Comparison of ENCODE assay signal across 8 mouse cellular contexts in the genomic region with DNA sequence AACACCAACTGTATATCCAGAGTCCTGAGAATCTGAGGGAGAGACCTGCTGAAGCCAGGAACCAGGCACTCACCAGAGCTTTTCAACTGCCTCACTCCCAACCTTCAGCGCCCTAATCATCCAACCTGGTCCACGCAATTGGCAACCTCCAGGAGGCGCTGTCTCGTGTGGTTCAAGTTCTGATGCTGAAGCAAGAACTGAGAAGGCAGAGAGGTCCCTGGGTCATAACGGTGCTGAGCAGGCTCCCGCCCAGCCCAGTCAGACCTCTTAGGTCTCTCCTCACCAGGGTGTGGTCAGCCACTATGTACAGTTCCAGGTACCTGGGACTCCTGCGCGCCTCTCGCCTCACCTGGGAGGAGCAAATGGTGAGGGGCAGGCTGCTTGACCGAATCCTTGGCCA. TPM values are rescaled to one million over a fixed set of nuclear protein-coding genes. Genes with fewer than 3 reads are reported as not detected.
DNase-seq lines count a peak whose midpoint lies in the region; ATAC-seq lines count a peak whose summit lies in the region.

No protein-coding gene starts in this region.

- H3K4me1 ChIP-seq in heart, embryonic 13.5 days = peaks cover 55% of the 10 kb centered on the region
- H3K4me1 ChIP-seq in kidney, embryonic 14.5 days (ENCODE audit: control insufficient read depth, insufficient read depth, low read length) = peaks cover 21% of the 10 kb centered on the region

- H3K27me3 ChIP-seq in heart, embryonic 13.5 days (replicated peaks) = peaks cover 73% of the 10 kb centered on the region
- H3K27me3 ChIP-seq in kidney, embryonic 14.5 days (ENCODE audit: control insufficient read depth, insufficient read depth, low read length) = peaks cover 50% of the 10 kb centered on the region

- 6% methylated on average over 10 of the region's 10 CpGs for WGBS in heart, embryonic 13.5 days
- WGBS in kidney, embryonic 14.5 days = 3% methylated on average over 10 of the region's 10 CpGs

- no peak for ATAC-seq in heart, embryonic 13.5 days (ENCODE audit: extremely low read depth, insufficient number of reproducible peaks, low FRiP score, low TSS enrichment)
- peak; percentile 21; the same call in 1 of the 2 replicates for ATAC-seq in kidney, embryonic 14.5 days (ENCODE audit: low FRiP score, low TSS enrichment)

- 0 out of 2 replicates have a peak overlapping the region, but pooled peaks have one; percentile 6 for H3K4me3 ChIP-seq in heart, embryonic 13.5 days
- H3K4me3 ChIP-seq in kidney, embryonic 14.5 days (ENCODE audit: low read length) = 0 out of 2 replicates have a peak overlapping the region, but pooled peaks have one; percentile 2

- H3K27ac ChIP-seq in heart, embryonic 13.5 days (replicated peaks) = no peak overlapping the region
- no peak overlapping the region for H3K27ac ChIP-seq in kidney, embryonic 14.5 days (ENCODE audit: low read depth, low read length)

- DNase-seq in urinary bladder, postnatal 4 days (ENCODE audit: low spot score in 2 of 2) = peak; percentile 48 to 75
- DNase-seq in urinary bladder, adult 2 months (ENCODE audit: low spot score) = no peak
- DNase-seq in c-Kit-positive CD71-negative TER-119-negative erythroid progenitor cells, embryonic 14.5 days (ENCODE audit: low read depth) = peak; percentile 76
- peak; percentile 55 for DNase-seq in lung, postnatal 25 days (ENCODE audit: low spot score)
- peak; percentile 60 for DNase-seq in spleen, adult 12 weeks (ENCODE audit: low spot score)
- no peak for DNase-seq in gastrocnemius, adult 8-10 months (ENCODE audit: low spot score in 2 of 2)

- peak overlapping the region; percentile 65; the same call in 1 of the 2 replicates for H3K4me2 ChIP-seq in heart, embryonic 13.5 days
- no peak overlapping the region; the same call in 1 of the 2 replicates for H3K4me2 ChIP-seq in kidney, embryonic 14.5 days (replicated peaks; ENCODE audit: low read depth, low read length)

- no peaks in the 10 kb centered on the region for H3K36me3 ChIP-seq in heart, embryonic 13.5 days
- H3K36me3 ChIP-seq in kidney, embryonic 14.5 days (ENCODE audit: control insufficient read depth, insufficient read depth, low read length) = no peaks in the 10 kb centered on the region

- 0 out of 2 replicates have a peak overlapping the region, but pooled peaks have one; percentile 9 for H3K9ac ChIP-seq in heart, embryonic 13.5 days
- no peak overlapping the region for H3K9ac ChIP-seq in kidney, embryonic 14.5 days (ENCODE audit: low read depth, low read length)

- H3K9me3 ChIP-seq in heart, embryonic 13.5 days = no peaks in the 10 kb centered on the region
- H3K9me3 ChIP-seq in kidney, embryonic 14.5 days (ENCODE audit: control insufficient read depth, low read length) = no peaks in the 10 kb centered on the region

RNA-seq across cellular contexts. Expression of a gene that starts 8.0 kb away (rescaled TPM):
- polyA plus RNA-seq in urinary bladder, adult 2 months (2012; rRNA removed) = 256 and 287 TPM in 2 replicates
- 11.7 and 12.8 TPM in 2 replicates for polyA plus RNA-seq in heart, embryonic 13.5 days (2015; fragmentation: Nextera tagmentation; extraction: Ambion mirVana)
- 0.89 and 1.0 TPM in 2 replicates for polyA plus RNA-seq in kidney, embryonic 14.5 days (2014; fragmentation: Nextera tagmentation; extraction: Ambion mirVana)
- 1 to 10 TPM in 3 of 4 experiments, under 1 TPM in 1; 0.82 to 1.8 (median 1.3) TPM for total RNA-seq in gastrocnemius, adult 8-10 months (2022)

RNA-seq across cellular contexts. Expression of a gene that starts 12.7 kb away (rescaled TPM):
- 135 and 138 TPM in 2 replicates for polyA plus RNA-seq in urinary bladder, adult 2 months (2012; rRNA removed)
- 3.2 and 3.4 TPM in 2 replicates for polyA plus RNA-seq in heart, embryonic 13.5 days (2015; fragmentation: Nextera tagmentation; extraction: Ambion mirVana)
- 17.2 and 17.8 TPM in 2 replicates for polyA plus RNA-seq in kidney, embryonic 14.5 days (2014; fragmentation: Nextera tagmentation; extraction: Ambion mirVana)
- 1 to 10 TPM in 3 of 4 experiments, under 1 TPM in 1; 0.92 to 1.7 (median 1.3) TPM for total RNA-seq in gastrocnemius, adult 8-10 months (2022)

RNA-seq across cellular contexts. Expression of a gene that starts 30.9 kb away (rescaled TPM):
- 7.6 and 8.7 TPM in 2 replicates for polyA plus RNA-seq in urinary bladder, adult 2 months (2012; rRNA removed)
- polyA plus RNA-seq in heart, embryonic 13.5 days (2015; fragmentation: Nextera tagmentation; extraction: Ambion mirVana) = 0.31 and 0.33 TPM in 2 replicates
- 0.27 and 0.47 TPM in 2 replicates for polyA plus RNA-seq in kidney, embryonic 14.5 days (2014; fragmentation: Nextera tagmentation; extraction: Ambion mirVana)
- total RNA-seq in gastrocnemius, adult 8-10 months (2022) = under 1 TPM; 0.19 to 0.72 (median 0.47) TPM

Comparison
In these comparisons a context has a peak if more than half of its experiments do, and no peak if none do; other contexts are left out.
1. DNase-seq: peak in urinary bladder, postnatal 4 days (2 of 2), c-Kit-positive CD71-negative TER-119-negative erythroid progenitor cells, embryonic 14.5 days (single experiment), lung, postnatal 25 days (single experiment) and spleen, adult 12 weeks (single experiment); none in urinary bladder, adult 2 months (single experiment) and gastrocnemius, adult 8-10 months (0 of 2).
2. RNA of a gene that starts 8.0 kb away (polyA plus RNA-seq): 256 to 287 TPM in urinary bladder, adult 2 months; 11.7 to 12.8 TPM in heart, embryonic 13.5 days and 0.89 to 1.0 TPM in kidney, embryonic 14.5 days; every median in the first group is over 10 times any median in the second.